Mouse (Mus musculus) limb, embryonic 12.5 days (tissue): ENCODE measurements around the gene Pfkfb2. TPM values are rescaled to one million over a fixed set of nuclear protein-coding genes. Genes with fewer than 3 reads are reported as not detected.

ENCODE experiments used
- ATAC-seq: fragments of 200-750 bp; cut with Nextera tagmentation; 2 replicates; pipeline ENCODE4 v1.8.0; 2017; ENCODE audit warnings: low read depth, moderate TSS enrichment; ENCODE audit not compliant: insufficient number of reproducible peaks, insufficient read depth, low FRiP score, low TSS enrichment
- H3K27ac ChIP-seq: fragments of 300-500 bp; sonication (generic); 2 replicates; pipeline ENCODE4 v1.5.1; 2016; ENCODE audit warnings: mild to moderate bottlenecking, moderate library complexity
- H3K27me3 ChIP-seq: fragments of 300-500 bp; sonication (generic); 2 replicates; pipeline ENCODE4 v1.6.1; 2016; ENCODE audit warnings: mild to moderate bottlenecking, moderate library complexity
- H3K36me3 ChIP-seq: fragments of 300-500 bp; sonication (generic); 2 replicates; pipeline ENCODE4 v1.6.1; 2016; ENCODE audit warnings: mild to moderate bottlenecking, moderate library complexity
- H3K4me1 ChIP-seq: fragments of 300-500 bp; sonication (generic); replicated peaks from 2 replicates; pipeline ENCODE4 v1.6.1; 2016
- H3K4me2 ChIP-seq: fragments of 300-500 bp; sonication (generic); 2 replicates; pipeline ENCODE4 v1.6.1; 2016; ENCODE audit warnings: mild to moderate bottlenecking, moderate library complexity
- H3K4me3 ChIP-seq: fragments of 300-500 bp; sonication (generic); replicated peaks from 2 replicates; pipeline ENCODE4 v1.5.1; 2016; ENCODE audit warnings: mild to moderate bottlenecking
- H3K9ac ChIP-seq: fragments of 300-500 bp; sonication (generic); replicated peaks from 2 replicates; pipeline ENCODE4 v1.6.1; 2016; ENCODE audit warnings: mild to moderate bottlenecking, moderate library complexity
- H3K9me3 ChIP-seq: fragments of 300-500 bp; sonication (generic); 2 replicates; pipeline ENCODE4 v1.6.1; 2016; ENCODE audit warnings: mild to moderate bottlenecking, moderate library complexity
- WGBS: fragments of 180-500 bp; shearing (Covaris S2); methylation state at CpG from one replicate; pipeline ENCODE4 v1.1.7; 2016; 5-methylcytosine and 5-hydroxymethylcytosine counted together
- polyA plus RNA-seq: library from polyadenylated mRNA; unstranded; fragments of >200 nt; fragmentation: Nextera tagmentation; extraction: Ambion mirVana; gene quantifications from 2 replicates; pipeline ENCODE4 v1.2.1, GENCODE M21; 2016

Pfkfb2 gene
- polyA plus RNA-seq, 1 experiment from 2014 or later: 8.9 TPM

- Histone ChIP-seq H3K4me3 (peak within 1 kb of the TSS; percentile 89), H3K4me2 (peak within 1 kb of the TSS; percentile 91), H3K9me3 (no peaks in the 10 kb centered on the region), H3K9ac (peak within 1 kb of the TSS; percentile 90), H3K4me1 (peaks cover 8% of the 10 kb centered on the region), H3K27me3 (peaks cover 10% of the 10 kb centered on the region; the same call in 1 of the 2 replicates), H3K27ac (peak within 1 kb of the TSS; percentile 73), H3K36me3 (peaks cover 9% of the 10 kb centered on the region)
- under 1% methylated on average over 54 of the region's 54 CpGs for WGBS
- ATAC-seq: peak; percentile 83
Observed at GRCm38 (mm10) chr1:130717291-130717871, 11.7 kb downstream of the Pfkfb2 start, which contains the start of gene Yod1. Yod1 (plus strand) TSS chr1:130717327.

GRCm38 (mm10) chr1:130716513-130717290, 12.4 kb downstream of the Pfkfb2 start:
- H3K27ac ChIP-seq: peak overlapping the region; percentile 73; the same call in 1 of the 2 replicates
- peak overlapping the region; percentile 91 for H3K4me2 ChIP-seq
- 0 out of 2 replicates have a peak, but pooled peaks have one; percentile 3 for ATAC-seq
- H3K9me3 ChIP-seq: no peaks in the 10 kb centered on the region
- peaks cover 9% of the 10 kb centered on the region for H3K36me3 ChIP-seq
- H3K4me3 ChIP-seq: peak overlapping the region; percentile 89
- H3K4me1 ChIP-seq: peaks cover 8% of the 10 kb centered on the region
- peak overlapping the region; percentile 90 for H3K9ac ChIP-seq
- peaks cover 10% of the 10 kb centered on the region; the same call in 1 of the 2 replicates for H3K27me3 ChIP-seq
- WGBS: under 1% methylated on average over 42 of the region's 42 CpGs

- H3K4me3 ChIP-seq: peak overlapping the region; percentile 89
- ATAC-seq: peak; percentile 7; the same call in 1 of the 2 replicates
- peaks cover 10% of the 10 kb centered on the region; the same call in 1 of the 2 replicates for H3K27me3 ChIP-seq
- H3K36me3 ChIP-seq: peaks cover 9% of the 10 kb centered on the region
- H3K27ac ChIP-seq: peak overlapping the region; percentile 36; the same call in 1 of the 2 replicates
- peaks cover 8% of the 10 kb centered on the region for H3K4me1 ChIP-seq
- H3K4me2 ChIP-seq: peak overlapping the region; percentile 91
- H3K9me3 ChIP-seq: no peaks in the 10 kb centered on the region
- peak overlapping the region; percentile 90 for H3K9ac ChIP-seq
- 4% methylated on average over 3 of the region's 3 CpGs for WGBS
Observed at GRCm38 (mm10) chr1:130716218-130716512, 12.9 kb downstream of the Pfkfb2 start.

GRCm38 (mm10) chr1:130715561-130716217, 13.4 kb downstream of the Pfkfb2 start, which contains the start of gene Gm29427:
Gm29427 (minus strand) TSS chr1:130715799.
- peak; percentile 95 for ATAC-seq
- peaks cover 8% of the 10 kb centered on the region for H3K4me1 ChIP-seq
- peak within 1 kb of the TSS; percentile 36; the same call in 1 of the 2 replicates for H3K27ac ChIP-seq
- H3K9me3 ChIP-seq: no peaks in the 10 kb centered on the region
- peak within 1 kb of the TSS; percentile 91 for H3K4me2 ChIP-seq
- peak within 1 kb of the TSS; percentile 90 for H3K9ac ChIP-seq
- peaks cover 10% of the 10 kb centered on the region; the same call in 1 of the 2 replicates for H3K27me3 ChIP-seq
- WGBS: under 1% methylated on average over 38 of the region's 38 CpGs
- H3K4me3 ChIP-seq: peak within 1 kb of the TSS; percentile 89
- peaks cover 9% of the 10 kb centered on the region for H3K36me3 ChIP-seq

GRCm38 (mm10) chr1:130714046-130714445, 15.0 kb downstream of the Pfkfb2 start:
- H3K36me3 ChIP-seq: peaks cover 4% of the 10 kb centered on the region; the same call in 1 of the 2 replicates
- H3K27me3 ChIP-seq: peaks cover 10% of the 10 kb centered on the region; the same call in 1 of the 2 replicates
- H3K4me1 ChIP-seq: peaks cover 8% of the 10 kb centered on the region
- H3K27ac ChIP-seq: no peak overlapping the region
- no peak for ATAC-seq
- WGBS: 81% methylated on average over 4 of the region's 4 CpGs
- H3K9ac ChIP-seq: no peak overlapping the region
- no peaks in the 10 kb centered on the region for H3K9me3 ChIP-seq
- no peak overlapping the region for H3K4me2 ChIP-seq
- no peak overlapping the region for H3K4me3 ChIP-seq

GRCm38 (mm10) chr1:130710283-130711080, 18.6 kb downstream of the Pfkfb2 start:
- Histone ChIP-seq H3K4me1 (no peaks in the 10 kb centered on the region), H3K27me3 (peaks cover 10% of the 10 kb centered on the region; the same call in 1 of the 2 replicates), H3K9ac (no peak overlapping the region), H3K4me2 (no peak overlapping the region), H3K36me3 (peaks cover 23% of the 10 kb centered on the region; the same call in 1 of the 2 replicates), H3K9me3 (no peaks in the 10 kb centered on the region), H3K27ac (no peak overlapping the region), H3K4me3 (no peak overlapping the region)
- ATAC-seq: no peak
- 89% methylated on average over 22 of the region's 22 CpGs for WGBS

DNA sequence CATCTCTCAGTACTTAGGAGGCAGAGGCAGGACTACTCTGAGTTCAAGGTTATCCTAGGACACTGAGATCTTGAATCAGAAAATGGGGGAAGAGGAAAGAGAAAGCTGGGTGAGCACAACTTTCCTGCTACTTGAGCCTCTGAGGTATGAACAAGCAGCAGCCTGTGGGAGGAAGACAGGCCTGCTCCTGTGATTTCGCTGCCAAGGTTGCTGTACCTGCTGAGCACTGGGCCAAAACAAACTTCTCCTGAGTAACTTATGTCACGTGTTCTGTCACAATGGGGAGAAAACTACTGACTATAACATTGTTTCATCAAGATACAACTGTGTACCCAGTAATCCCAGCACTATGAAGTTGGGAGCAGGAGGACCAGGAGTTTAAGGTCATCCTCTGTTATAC, 25.4 kb downstream of the Pfkfb2 start:
- Histone ChIP-seq H3K9ac (no peak overlapping the region), H3K4me2 (no peak overlapping the region), H3K9me3 (no peaks in the 10 kb centered on the region), H3K4me3 (no peak overlapping the region), H3K27ac (no peak overlapping the region), H3K27me3 (no peaks in the 10 kb centered on the region), H3K4me1 (no peaks in the 10 kb centered on the region), H3K36me3 (peaks cover 59% of the 10 kb centered on the region)
- WGBS: 77% methylated on average over 2 of the region's 2 CpGs
- no peak for ATAC-seq

GRCm38 (mm10) chr1:130701976-130702375, 27.1 kb downstream of the Pfkfb2 start:
- peaks cover 65% of the 10 kb centered on the region for H3K36me3 ChIP-seq
- 92% methylated on average over 11 of the region's 11 CpGs for WGBS
- H3K27ac ChIP-seq: no peak overlapping the region
- H3K4me2 ChIP-seq: no peak overlapping the region
- no peak overlapping the region for H3K4me3 ChIP-seq
- no peak for ATAC-seq
- H3K27me3 ChIP-seq: no peaks in the 10 kb centered on the region
- H3K9ac ChIP-seq: no peak overlapping the region
- no peaks in the 10 kb centered on the region for H3K4me1 ChIP-seq
- H3K9me3 ChIP-seq: no peaks in the 10 kb centered on the region

DNA sequence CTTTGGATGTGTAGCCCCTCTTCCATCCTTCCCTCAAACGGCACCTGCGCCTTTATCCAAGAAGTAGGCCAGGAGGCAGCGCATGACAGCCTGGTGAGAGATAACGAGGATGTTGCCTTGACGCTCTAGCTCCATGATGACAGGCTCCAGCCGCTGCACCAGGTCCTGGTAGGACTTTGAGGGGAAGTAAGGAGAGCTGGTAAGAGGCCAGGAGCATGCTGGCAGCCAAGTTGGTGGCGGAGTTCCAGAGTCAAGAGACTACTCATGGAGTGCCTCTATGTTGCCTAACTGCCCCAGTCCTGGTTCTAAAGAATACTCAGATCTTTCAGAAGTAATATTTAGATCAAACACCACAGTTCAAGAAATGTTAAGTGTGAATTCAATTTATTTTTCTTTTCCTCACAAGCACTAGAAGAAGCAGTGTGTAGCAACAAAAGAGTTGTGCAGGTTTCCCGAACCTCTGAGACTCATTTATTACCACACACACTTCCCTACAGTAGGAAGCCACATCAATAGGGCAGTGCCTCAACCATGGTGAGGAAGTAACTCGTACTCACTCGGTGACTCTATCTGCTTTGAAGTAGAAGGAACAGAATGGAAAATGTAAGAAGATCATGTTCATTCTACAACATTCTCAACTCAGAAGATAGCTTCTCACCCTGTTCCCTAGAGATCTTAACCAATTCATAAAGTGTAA, 29.0 kb downstream of the Pfkfb2 start:
- Histone ChIP-seq H3K9ac (no peak overlapping the region), H3K4me2 (no peak overlapping the region), H3K4me3 (no peak overlapping the region), H3K27me3 (no peaks in the 10 kb centered on the region), H3K4me1 (no peaks in the 10 kb centered on the region), H3K36me3 (peaks cover 50% of the 10 kb centered on the region), H3K9me3 (no peaks in the 10 kb centered on the region), H3K27ac (no peak overlapping the region)
- WGBS: 93% methylated on average over 10 of the region's 10 CpGs
- ATAC-seq: no peak

DNA sequence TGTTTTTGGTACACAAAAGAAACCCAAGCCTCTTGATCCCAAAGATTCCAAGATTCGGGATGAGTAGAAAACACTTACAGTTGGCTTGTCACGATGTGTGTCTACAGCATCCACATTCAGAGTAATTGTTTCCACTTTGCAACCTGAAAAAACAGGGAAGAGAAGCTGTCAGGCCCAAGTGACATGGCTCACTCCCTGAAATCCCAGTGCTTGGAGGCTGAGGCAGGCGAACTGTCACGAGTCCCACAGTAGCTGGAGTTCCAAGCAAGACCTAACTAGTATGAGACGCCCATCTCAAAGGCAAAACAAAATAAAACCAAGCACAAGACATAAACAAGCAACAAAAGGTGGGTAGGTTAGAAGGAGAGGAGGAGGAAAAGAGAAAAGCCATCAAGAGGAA, 30.5 kb downstream of the Pfkfb2 start:
- Histone ChIP-seq H3K4me1 (no peaks in the 10 kb centered on the region), H3K27me3 (no peaks in the 10 kb centered on the region), H3K36me3 (peaks cover 50% of the 10 kb centered on the region), H3K9me3 (no peaks in the 10 kb centered on the region), H3K4me3 (no peak overlapping the region), H3K9ac (no peak overlapping the region), H3K4me2 (no peak overlapping the region), H3K27ac (no peak overlapping the region)
- ATAC-seq: no peak
- WGBS: 86% methylated on average over 5 of the region's 5 CpGs
